Comparison of ENCODE assay signal across 8 mouse cellular contexts in the genomic region with DNA sequence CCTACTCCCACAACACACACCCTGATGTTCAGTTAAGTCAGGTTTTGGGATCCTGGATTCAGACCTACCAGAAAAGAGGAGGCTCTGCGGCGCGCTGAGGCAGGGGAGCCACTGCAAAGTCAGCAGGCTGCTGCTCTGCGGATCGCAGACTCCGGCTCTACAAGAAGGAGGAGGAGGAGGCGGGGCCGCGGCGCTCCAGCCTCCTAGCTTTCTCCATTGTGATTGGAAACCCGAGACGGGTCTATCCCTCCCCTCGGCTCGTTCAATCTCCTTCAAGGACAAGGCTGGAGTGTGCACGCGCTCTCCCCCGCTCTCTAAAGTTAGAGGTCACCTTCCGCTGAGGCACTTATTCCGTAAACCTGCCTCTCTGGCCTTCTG. TPM values are rescaled to one million over a fixed set of nuclear protein-coding genes. Genes with fewer than 3 reads are reported as not detected.
DNase-seq lines count a peak whose midpoint lies in the region; ATAC-seq and TF ChIP-seq lines count a peak whose summit lies in the region.

A gene (minus strand): TSS at position 173 of the 378 bp plus-strand sequence.

- peaks cover 20% of the 10 kb centered on the region for H3K27me3 ChIP-seq in forebrain, embryonic 12.5 days
- H3K27me3 ChIP-seq in heart, embryonic 15.5 days: peaks cover under 1% of the 10 kb centered on the region; the same call in 1 of the 2 replicates
- no peaks in the 10 kb centered on the region for H3K27me3 ChIP-seq in liver, adult 2 months (ENCODE audit: control insufficient read depth, insufficient read depth, low read length)
- H3K27me3 ChIP-seq in stomach, embryonic 15.5 days (replicated peaks): no peaks in the 10 kb centered on the region

- no peak for TF ChIP-seq POLR2A in liver, adult 2 months (IDR thresholded peaks at IDR 0.05; ENCODE audit: extremely low read depth, insufficient read depth, low read length)

- H3K9me3 ChIP-seq in forebrain, embryonic 12.5 days: no peaks in the 10 kb centered on the region
- H3K9me3 ChIP-seq in heart, embryonic 15.5 days (replicated peaks): no peaks in the 10 kb centered on the region
- H3K9me3 ChIP-seq in stomach, embryonic 15.5 days: no peaks in the 10 kb centered on the region

- WGBS in forebrain, embryonic 12.5 days: under 1% methylated on average over 19 of the region's 19 CpGs
- WGBS in heart, embryonic 15.5 days: 0% methylated on average over 19 of the region's 19 CpGs
- 2% methylated on average over 19 of the region's 19 CpGs for WGBS in liver, adult 2 months
- under 1% methylated on average over 19 of the region's 19 CpGs for WGBS in stomach, embryonic 15.5 days

- no peak for TF ChIP-seq CTCF in liver, adult 2 months (IDR thresholded peaks at IDR 0.05; ENCODE audit: low read depth, low read length)

- H3K27ac ChIP-seq in forebrain, embryonic 12.5 days: peak within 1 kb of the TSS; percentile 47; the same call in 1 of the 2 replicates
- H3K27ac ChIP-seq in heart, embryonic 15.5 days: peak within 1 kb of the TSS; percentile 92
- no peak within 1 kb of the TSS for H3K27ac ChIP-seq in liver, adult 2 months (replicated peaks; ENCODE audit: insufficient read depth, low read depth, low read length)
- peak within 1 kb of the TSS; percentile 49; the same call in 1 of the 2 replicates for H3K27ac ChIP-seq in stomach, embryonic 15.5 days

- peaks cover 31% of the 10 kb centered on the region for H3K4me1 ChIP-seq in forebrain, embryonic 12.5 days
- peaks cover 39% of the 10 kb centered on the region for H3K4me1 ChIP-seq in heart, embryonic 15.5 days (replicated peaks)
- no peaks in the 10 kb centered on the region for H3K4me1 ChIP-seq in liver, adult 2 months (ENCODE audit: control insufficient read depth, insufficient read depth, low read length)
- H3K4me1 ChIP-seq in stomach, embryonic 15.5 days: 0 out of 2 replicates have a peak, but pooled peaks cover 2% of the 10 kb centered on the region

- H3K36me3 ChIP-seq in forebrain, embryonic 12.5 days (replicated peaks): no peaks in the 10 kb centered on the region
- H3K36me3 ChIP-seq in heart, embryonic 15.5 days: peaks cover 5% of the 10 kb centered on the region; the same call in 1 of the 2 replicates
- H3K36me3 ChIP-seq in liver, adult 2 months (ENCODE audit: control insufficient read depth, insufficient read depth, low read length): no peaks in the 10 kb centered on the region
- H3K36me3 ChIP-seq in stomach, embryonic 15.5 days: no peaks in the 10 kb centered on the region

- peak within 1 kb of the TSS; percentile 82 for H3K9ac ChIP-seq in forebrain, embryonic 12.5 days
- peak within 1 kb of the TSS; percentile 79 for H3K9ac ChIP-seq in heart, embryonic 15.5 days
- H3K9ac ChIP-seq in liver, adult 2 months (ENCODE audit: low read depth, low read length): peak within 1 kb of the TSS; percentile 37; the same call in 1 of the 2 replicates
- peak within 1 kb of the TSS; percentile 14 for H3K9ac ChIP-seq in stomach, embryonic 15.5 days

- peak within 1 kb of the TSS; percentile 63 for H3K4me3 ChIP-seq in forebrain, embryonic 12.5 days (replicated peaks)
- H3K4me3 ChIP-seq in heart, embryonic 15.5 days: peak within 1 kb of the TSS; percentile 60
- H3K4me3 ChIP-seq in liver, adult 2 months (ENCODE audit: insufficient read depth, low read depth, low read length): peak within 1 kb of the TSS; percentile 55
- peak within 1 kb of the TSS; percentile 50 for H3K4me3 ChIP-seq in stomach, embryonic 15.5 days (replicated peaks)

- DNase-seq in c-Kit-positive CD71-negative TER-119-negative erythroid progenitor cells, embryonic 14.5 days (ENCODE audit: low read depth): peak; percentile 43
- peak; percentile 94 for DNase-seq in kidney, postnatal 10 days
- peak; percentile 42 for DNase-seq in liver, adult 2 months (ENCODE audit: extremely low read depth, low read depth, low spot score)
- peak; percentile 33 to 35 for DNase-seq in monocyte, adult 2 months (ENCODE audit: low read depth in 1 of 2, low spot score in 2 of 2)

- H3K79me2 ChIP-seq in liver, adult 2 months (ENCODE audit: control insufficient read depth, insufficient read depth, low read length): no peaks in the 10 kb centered on the region

- H3K4me2 ChIP-seq in forebrain, embryonic 12.5 days: peak within 1 kb of the TSS; percentile 84
- H3K4me2 ChIP-seq in heart, embryonic 15.5 days: peak within 1 kb of the TSS; percentile 76
- H3K4me2 ChIP-seq in stomach, embryonic 15.5 days: peak within 1 kb of the TSS; percentile 88

- ATAC-seq in CD4-positive, CD25-positive, alpha-beta regulatory T cell, adult 4 months: peak; percentile 94
- peak; percentile 96 for ATAC-seq in forebrain, embryonic 12.5 days (ENCODE audit: low FRiP score)
- peak; percentile 98 for ATAC-seq in heart, embryonic 15.5 days (replicated peaks; ENCODE audit: insufficient number of reproducible peaks, insufficient read depth, low FRiP score, low read depth)
- ATAC-seq in stomach, embryonic 15.5 days (ENCODE audit: insufficient read depth, low FRiP score, low read depth): peak; percentile 96

RNA-seq across cellular contexts. Expression of the gene that starts here (rescaled TPM):
- polyA plus RNA-seq in CD4-positive, CD25-positive, alpha-beta regulatory T cell, adult 4 months (2017; shearing (Covaris generic)): 100 to 1,000 TPM in 1 of 2 experiments, 10 to 100 TPM in 1; 95.9 to 136 TPM
- 422 and 446 TPM in 2 replicates for polyA plus RNA-seq in forebrain, embryonic 12.5 days (2016; fragmentation: Nextera tagmentation; extraction: Ambion mirVana)
- 1,301 and 1,466 TPM in 2 replicates for polyA plus RNA-seq in heart, embryonic 15.5 days (2015; fragmentation: Nextera tagmentation; extraction: Ambion mirVana)
- total RNA-seq in liver, adult 2 months (2014; rRNA removed): 3.9 and 4.2 TPM in 2 replicates
- 2.6 and 2.8 TPM in 2 replicates for polyA plus RNA-seq in liver, adult 2 months (2012; rRNA removed)
- polyA plus RNA-seq in stomach, embryonic 15.5 days (2015; fragmentation: Nextera tagmentation; extraction: Ambion mirVana): 138 and 149 TPM in 2 replicates

Comparison
In these comparisons a context has a peak if more than half of its experiments do, and no peak if none do; other contexts are left out.
1. RNA of the gene that starts here (polyA plus RNA-seq): 1,301 to 1,466 TPM in heart, embryonic 15.5 days, 422 to 446 TPM in forebrain, embryonic 12.5 days, 138 to 149 TPM in stomach, embryonic 15.5 days and 95.9 to 136 TPM in CD4-positive, CD25-positive, alpha-beta regulatory T cell, adult 4 months; 2.6 to 2.8 TPM in liver, adult 2 months; every median in the first group is over 10 times any median in the second.
2. DNase-seq: peak in every context shown above with its lines; median percentile 94 in kidney, postnatal 10 days; 43 in c-Kit-positive CD71-negative TER-119-negative erythroid progenitor cells, embryonic 14.5 days; 42 in liver, adult 2 months; 34 in monocyte, adult 2 months.
3. H3K9ac ChIP-seq: peak in every context shown above with its lines; median percentile 82 in forebrain, embryonic 12.5 days; 79 in heart, embryonic 15.5 days; 37 in liver, adult 2 months; 14 in stomach, embryonic 15.5 days.
4. Peak in every context shown above with its lines, with median percentiles within 50 percentile points of each other: ATAC-seq, H3K4me2 ChIP-seq and H3K4me3 ChIP-seq.